Mouse (Mus musculus): ENCODE results near the gene Tedc1.

DNA sequence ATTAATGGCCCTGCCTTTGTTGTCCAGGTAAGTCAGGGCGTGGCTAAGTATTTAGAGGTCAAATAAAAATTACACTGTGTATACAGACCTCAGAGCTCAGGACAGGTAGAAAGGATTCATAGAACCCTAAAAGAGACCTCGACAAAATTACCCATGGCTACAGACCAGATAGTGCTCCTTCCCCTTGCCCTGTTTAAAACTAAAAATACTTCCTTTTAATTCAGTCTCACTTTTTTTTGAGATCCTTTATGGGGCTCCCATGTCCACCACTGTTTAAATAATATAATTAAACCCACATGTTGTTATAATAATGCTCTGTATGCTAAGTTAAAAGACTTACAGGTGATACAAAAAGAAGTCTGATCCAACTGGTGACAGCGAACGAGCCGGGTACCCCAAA, 55.6 kb downstream of the Tedc1 start:
- TF ChIP-seq POLR2A (IDR thresholded peaks at IDR 0.05; ENCODE audit: insufficient read depth, low read depth, low read length), result no peak
- no peak for TF ChIP-seq CTCF (IDR thresholded peaks at IDR 0.05)
- TF ChIP-seq EP300 (IDR thresholded peaks at IDR 0.05; ENCODE audit: insufficient read depth, low read depth, low read length), result no peak

Measured in heart, adult 2 months (tissue).